Mouse (Mus musculus) layer of hippocampus, adult 9-11 months (tissue): ENCODE data around the gene Kif13a.

ENCODE experiments used
- DNase-seq: peaks from one replicate; pipeline ENCODE4 v3.0.0; 2022

The Kif13a gene

DNA sequence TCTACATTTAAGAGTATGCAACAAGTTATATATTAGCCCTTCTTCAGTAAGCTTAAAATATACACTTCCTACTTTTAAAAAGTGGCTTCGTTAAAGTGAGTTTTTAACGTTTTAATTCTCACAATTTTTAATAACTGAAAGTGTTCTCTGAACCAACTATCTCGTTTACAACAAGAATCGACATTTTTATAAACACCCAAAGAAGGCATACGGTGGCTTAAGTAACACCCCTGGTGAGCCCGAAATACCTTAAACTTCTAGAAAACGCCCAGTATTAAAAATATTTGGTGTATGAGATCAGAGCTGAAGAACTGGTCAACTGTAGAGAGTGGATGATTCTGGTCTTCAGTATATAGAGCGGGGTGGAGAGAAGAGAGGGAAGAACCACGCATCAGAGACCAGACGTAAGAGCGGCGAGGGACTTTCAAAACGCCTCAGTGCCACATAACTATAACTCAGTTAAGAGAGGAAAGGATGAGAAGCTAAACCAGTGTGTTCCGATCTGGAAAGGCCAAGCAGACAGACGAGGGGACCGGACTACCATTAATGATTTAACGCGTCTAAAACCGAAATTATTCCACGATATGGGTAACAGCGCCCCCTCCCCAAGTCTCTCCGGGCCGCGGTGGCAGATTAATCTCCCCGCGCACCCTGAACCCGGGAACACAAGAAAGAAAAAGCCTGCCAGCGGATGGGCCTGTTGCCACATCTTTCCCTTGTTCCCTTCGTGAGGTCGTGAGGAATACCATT is 203.2 kb downstream of the Kif13a start:
- no peak for DNase-seq

DNA sequence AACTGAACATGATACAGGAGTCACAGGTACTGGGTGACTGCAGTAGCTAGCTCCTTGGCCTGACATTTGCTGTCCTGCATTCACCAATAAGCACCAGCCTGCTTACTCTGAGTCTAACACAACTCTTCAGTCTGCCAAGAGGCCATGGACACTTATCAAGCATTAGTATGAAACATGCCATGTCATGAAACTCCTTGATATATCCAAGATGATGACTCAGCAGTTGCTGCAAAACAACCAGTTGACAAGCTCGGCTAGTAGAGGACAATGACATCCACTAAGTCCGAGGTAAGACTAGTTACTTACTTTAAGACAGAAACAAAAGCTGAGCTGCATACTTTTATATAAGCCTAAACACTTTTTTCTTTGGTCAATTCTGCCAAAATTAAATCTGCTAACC is 204.4 kb downstream of the Kif13a start:
- DNase-seq, result no peak

DNA sequence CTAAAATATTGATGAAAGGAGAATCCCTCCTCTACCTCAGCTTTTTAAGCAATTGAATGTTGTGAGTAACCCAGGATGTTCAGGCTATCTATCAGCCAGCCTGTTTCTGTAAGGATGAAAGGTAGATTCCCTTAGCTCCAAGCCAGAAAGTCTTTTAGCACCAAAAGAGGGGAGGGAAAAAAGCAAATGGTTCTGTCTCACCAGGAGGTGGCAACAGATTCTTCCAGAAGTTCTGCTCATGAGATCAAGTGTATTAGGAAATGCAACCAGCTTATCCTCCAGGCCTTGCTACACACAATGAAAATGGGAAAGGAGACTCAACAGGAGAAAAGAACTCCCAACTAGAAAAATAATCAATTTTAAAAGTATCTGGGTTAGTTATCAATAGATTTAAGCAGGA is 205.3 kb downstream of the Kif13a start:
- DNase-seq, result no peak

DNA sequence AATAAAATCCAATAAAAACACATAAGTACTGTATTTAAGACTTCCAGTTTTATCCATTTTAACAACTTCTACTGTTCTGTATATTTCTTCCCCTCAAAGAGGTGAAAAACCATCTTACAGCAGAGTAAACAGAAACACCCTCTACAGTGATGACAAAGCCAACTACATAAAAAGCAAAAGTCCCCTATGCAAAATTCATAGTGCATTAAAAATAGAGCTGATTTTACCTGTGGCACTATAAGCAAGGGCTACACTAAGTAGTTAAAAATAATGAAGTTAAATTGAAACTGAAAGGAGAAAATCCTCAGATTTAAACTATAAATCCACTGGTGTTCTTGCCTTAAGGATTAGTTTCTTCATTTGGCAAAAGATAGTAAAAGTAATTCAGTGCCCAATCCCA is 208.7 kb downstream of the Kif13a start:
- no peak for DNase-seq

DNA sequence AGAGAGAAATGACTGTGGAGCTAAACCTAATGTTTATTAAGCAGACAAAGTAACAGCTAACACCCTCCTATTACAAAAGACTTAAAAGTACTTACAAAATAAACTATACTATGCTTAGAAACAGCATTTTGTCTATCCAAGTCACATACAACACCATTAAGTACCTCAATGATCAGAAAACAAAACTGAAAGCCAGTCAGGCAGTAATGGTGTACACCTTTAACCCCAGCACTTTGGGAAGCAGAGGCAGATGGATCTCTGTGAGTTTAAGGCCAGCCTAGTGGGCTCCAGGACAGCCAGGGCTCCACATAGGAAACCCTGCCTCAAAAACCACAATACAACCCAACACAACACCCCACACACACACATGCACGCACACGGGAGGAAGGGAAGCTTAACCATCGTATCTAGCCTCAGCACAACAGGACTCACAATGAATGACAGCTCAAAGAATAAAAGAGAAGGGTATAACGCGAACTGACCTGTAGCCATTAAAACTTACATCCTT is 210.7 kb downstream of the Kif13a start:
- no peak for DNase-seq

DNA sequence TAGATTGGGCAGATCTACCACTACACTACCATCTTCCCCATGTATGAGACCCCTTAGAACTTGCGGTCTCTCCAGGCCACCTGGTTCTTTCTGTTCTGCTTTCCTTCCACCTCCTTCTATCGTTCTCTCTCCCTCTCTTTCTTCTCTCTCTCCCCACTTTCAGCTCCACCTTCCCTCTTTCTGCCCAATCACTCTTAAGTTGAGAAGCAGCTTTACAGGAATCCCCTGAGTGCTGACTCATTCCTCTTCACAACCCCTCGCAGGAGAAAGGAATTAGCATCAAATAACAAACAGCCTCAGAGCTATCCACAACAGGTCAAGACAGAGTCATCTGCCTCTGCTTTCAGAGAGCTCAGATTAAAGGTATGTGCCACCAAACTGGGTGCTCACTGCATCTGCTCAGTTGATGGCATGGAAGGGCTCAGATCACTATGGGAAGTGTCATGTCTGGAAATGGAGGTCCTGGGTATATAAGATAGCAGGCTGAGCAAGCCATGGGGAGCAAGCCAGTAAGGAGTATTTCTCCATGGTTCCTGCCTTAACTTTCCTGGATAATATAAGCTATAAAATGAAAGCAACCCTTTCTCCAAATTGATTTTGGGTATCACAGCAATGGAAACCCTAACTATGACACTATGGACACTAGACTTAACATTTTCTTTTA is 213.6 kb downstream of the Kif13a start:
- DNase-seq, result no peak

DNA sequence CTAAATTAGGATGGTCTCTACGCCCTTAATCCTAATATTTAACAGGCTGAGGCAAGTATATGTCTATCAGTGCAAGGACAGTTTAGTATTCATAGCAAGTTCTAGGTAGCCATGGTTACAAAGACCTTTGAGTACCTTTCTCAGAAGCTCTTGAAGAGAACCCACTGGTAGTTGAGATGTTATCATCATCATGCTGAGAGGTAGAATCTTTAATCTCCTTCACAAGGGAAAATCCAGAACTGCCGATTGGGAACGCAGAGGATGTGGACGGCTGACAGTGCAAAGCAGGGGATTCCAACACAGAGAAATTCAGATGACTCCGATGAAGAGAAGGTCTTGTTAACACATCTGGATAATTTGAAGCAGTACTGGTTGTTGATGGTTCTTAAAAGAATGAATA is 216.2 kb downstream of the Kif13a start:
- no peak for DNase-seq

DNA sequence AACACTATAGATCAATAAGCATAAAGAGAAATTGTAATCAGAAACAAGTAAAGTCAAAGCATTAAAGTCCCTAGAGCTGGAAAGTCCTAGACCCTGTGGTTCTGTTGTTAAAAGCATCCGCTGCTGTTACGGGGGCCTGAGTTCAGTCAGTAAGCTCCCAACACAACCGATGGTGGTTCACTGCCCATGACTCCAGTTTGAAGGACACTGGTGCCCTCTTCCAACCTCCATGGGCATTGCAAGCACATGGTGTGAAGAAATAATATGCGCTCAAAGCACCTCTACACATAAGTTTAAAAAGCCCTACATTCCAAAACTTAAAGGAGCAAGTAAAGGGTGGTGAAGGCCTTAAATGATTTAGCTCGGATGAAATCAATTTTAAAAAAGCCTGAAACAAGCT is 226.5 kb downstream of the Kif13a start:
- DNase-seq, result no peak

DNA sequence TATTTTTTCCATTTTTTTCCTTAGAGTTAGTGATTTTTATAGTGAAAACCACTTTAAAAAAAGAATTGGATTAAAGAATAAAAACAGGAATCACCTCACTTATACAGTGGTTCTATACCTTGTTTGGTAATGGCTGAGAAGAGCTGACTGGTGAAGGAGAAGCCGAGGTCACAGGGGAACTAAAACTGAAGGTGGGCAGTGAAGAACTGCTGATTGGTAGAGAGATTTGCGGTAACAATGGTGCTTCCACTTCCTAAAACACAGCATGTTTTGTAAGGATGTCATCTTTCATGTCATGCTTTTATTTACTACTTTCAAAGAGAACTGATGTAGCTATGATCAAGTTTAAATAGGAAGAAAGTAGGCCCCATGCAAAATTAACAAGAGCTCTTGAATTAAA is 228.2 kb downstream of the Kif13a start:
- DNase-seq, result no peak

DNA sequence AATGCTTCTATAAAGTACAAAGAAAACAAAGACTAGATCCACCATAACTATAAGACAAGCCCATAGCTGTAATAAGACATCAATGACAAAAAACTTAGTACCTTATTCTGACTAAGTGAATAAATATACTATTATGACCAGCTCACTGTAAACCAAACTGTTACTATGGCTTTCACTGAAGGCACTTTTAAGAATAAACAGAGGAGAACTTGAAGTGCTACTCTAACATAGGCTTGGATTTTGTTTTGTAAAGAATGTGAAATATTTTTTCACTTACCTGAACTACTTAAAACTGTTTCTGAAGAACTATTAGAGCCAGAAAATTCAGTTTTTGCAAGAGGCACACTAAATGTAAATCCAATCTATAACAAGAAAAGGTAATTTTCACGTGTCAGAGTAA is 230.3 kb downstream of the Kif13a start:
- no peak for DNase-seq
